Mouse (Mus musculus): ENCODE measurements around the gene Mmab. TPM values are rescaled to one million over a fixed set of nuclear protein-coding genes. Genes with fewer than 3 reads are reported as not detected.

Mmab gene
- polyA plus RNA-seq, 1 experiment from 2014 or later: 26.1 TPM

- Histone ChIP-seq H3K4me1 (ENCODE audit: control insufficient read depth, insufficient read depth, low read length) (peaks cover 7% of the 10 kb centered on the region; the same call in 1 of the 2 replicates), H3K4me2 (ENCODE audit: low read depth, low read length) (peak overlapping the region; percentile 60; the same call in 1 of the 2 replicates), H3K27ac (replicated peaks; ENCODE audit: low read depth, low read length) (peak overlapping the region; percentile 23; the same call in 1 of the 2 replicates), H3K4me3 (ENCODE audit: low read depth, low read length) (no peak overlapping the region), H3K9ac (ENCODE audit: low read depth, low read length) (peak overlapping the region; percentile 49; the same call in 1 of the 2 replicates), H3K36me3 (ENCODE audit: control insufficient read depth, insufficient read depth, low read length) (no peaks in the 10 kb centered on the region), H3K9me3 (ENCODE audit: control insufficient read depth, low read length) (0 out of 2 replicates have a peak, but pooled peaks cover 5% of the 10 kb centered on the region), H3K27me3 (replicated peaks; ENCODE audit: control insufficient read depth, insufficient read depth, low read length) (no peaks in the 10 kb centered on the region; the same call in 1 of the 2 replicates)
- DNase-seq (ENCODE audit: low spot score): no peak
- WGBS: 61% methylated on average over 4 of the region's 4 CpGs
- ATAC-seq (ENCODE audit: low read depth): no peak
Observed at GRCm38 (mm10) chr5:114468007-114468406, 24.1 kb upstream of the Mmab start.

- peak; percentile 95 for DNase-seq (ENCODE audit: low spot score)
- peak; percentile 93 for ATAC-seq (ENCODE audit: low read depth)
- H3K9ac ChIP-seq (ENCODE audit: low read depth, low read length): peak overlapping the region; percentile 49
- peak overlapping the region; percentile 60 for H3K4me2 ChIP-seq (ENCODE audit: low read depth, low read length)
- no peaks in the 10 kb centered on the region; the same call in 1 of the 2 replicates for H3K27me3 ChIP-seq (replicated peaks; ENCODE audit: control insufficient read depth, insufficient read depth, low read length)
- peak overlapping the region; percentile 32 for H3K4me3 ChIP-seq (ENCODE audit: low read depth, low read length)
- peak overlapping the region; percentile 23; the same call in 1 of the 2 replicates for H3K27ac ChIP-seq (replicated peaks; ENCODE audit: low read depth, low read length)
- peaks cover 7% of the 10 kb centered on the region; the same call in 1 of the 2 replicates for H3K4me1 ChIP-seq (ENCODE audit: control insufficient read depth, insufficient read depth, low read length)
- H3K36me3 ChIP-seq (ENCODE audit: control insufficient read depth, insufficient read depth, low read length): no peaks in the 10 kb centered on the region
- WGBS: 3% methylated on average over 12 of the region's 13 CpGs
- 0 out of 2 replicates have a peak, but pooled peaks cover 5% of the 10 kb centered on the region for H3K9me3 ChIP-seq (ENCODE audit: control insufficient read depth, low read length)
Observed at GRCm38 (mm10) chr5:114467430-114467829, 23.6 kb upstream of the Mmab start.

- Histone ChIP-seq H3K4me2 (ENCODE audit: low read depth, low read length) (peak overlapping the region; percentile 60), H3K36me3 (ENCODE audit: control insufficient read depth, insufficient read depth, low read length) (no peaks in the 10 kb centered on the region), H3K9ac (ENCODE audit: low read depth, low read length) (peak overlapping the region; percentile 49), H3K27me3 (replicated peaks; ENCODE audit: control insufficient read depth, insufficient read depth, low read length) (no peaks in the 10 kb centered on the region; the same call in 1 of the 2 replicates), H3K4me1 (ENCODE audit: control insufficient read depth, insufficient read depth, low read length) (peaks cover 7% of the 10 kb centered on the region; the same call in 1 of the 2 replicates), H3K9me3 (ENCODE audit: control insufficient read depth, low read length) (0 out of 2 replicates have a peak, but pooled peaks cover 5% of the 10 kb centered on the region), H3K4me3 (ENCODE audit: low read depth, low read length) (peak overlapping the region; percentile 32), H3K27ac (replicated peaks; ENCODE audit: low read depth, low read length) (peak overlapping the region; percentile 23)
- ATAC-seq (ENCODE audit: low read depth) (peak; percentile 41), DNase-seq (ENCODE audit: low spot score) (peak; percentile 79)
- WGBS: 2% methylated on average over 11 of the region's 11 CpGs
Observed at GRCm38 (mm10) chr5:114467019-114467418, 23.2 kb upstream of the Mmab start.

GRCm38 (mm10) chr5:114465641-114466040 lies 21.8 kb upstream of the Mmab start:
- ATAC-seq (ENCODE audit: low read depth): no peak
- WGBS: 49% methylated on average over 7 of the region's 7 CpGs
- Histone ChIP-seq H3K36me3 (ENCODE audit: control insufficient read depth, insufficient read depth, low read length) (no peaks in the 10 kb centered on the region), H3K9ac (ENCODE audit: low read depth, low read length) (no peak overlapping the region), H3K4me3 (ENCODE audit: low read depth, low read length) (no peak overlapping the region), H3K4me2 (ENCODE audit: low read depth, low read length) (no peak overlapping the region), H3K27ac (replicated peaks; ENCODE audit: low read depth, low read length) (no peak overlapping the region), H3K4me1 (ENCODE audit: control insufficient read depth, insufficient read depth, low read length) (peaks cover 7% of the 10 kb centered on the region; the same call in 1 of the 2 replicates), H3K27me3 (replicated peaks; ENCODE audit: control insufficient read depth, insufficient read depth, low read length) (no peaks in the 10 kb centered on the region), H3K9me3 (ENCODE audit: control insufficient read depth, low read length) (no peaks in the 10 kb centered on the region)
- DNase-seq (ENCODE audit: low spot score): no peak

GRCm38 (mm10) chr5:114464561-114464960 lies 20.7 kb upstream of the Mmab start:
- ATAC-seq (ENCODE audit: low read depth) (no peak), DNase-seq (ENCODE audit: low spot score) (no peak)
- H3K27ac ChIP-seq (replicated peaks; ENCODE audit: low read depth, low read length): no peak overlapping the region
- no peaks in the 10 kb centered on the region for H3K9me3 ChIP-seq (ENCODE audit: control insufficient read depth, low read length)
- H3K4me1 ChIP-seq (ENCODE audit: control insufficient read depth, insufficient read depth, low read length): peaks cover 10% of the 10 kb centered on the region
- no peak overlapping the region for H3K9ac ChIP-seq (ENCODE audit: low read depth, low read length)
- H3K36me3 ChIP-seq (ENCODE audit: control insufficient read depth, insufficient read depth, low read length): no peaks in the 10 kb centered on the region
- no peak overlapping the region for H3K4me3 ChIP-seq (ENCODE audit: low read depth, low read length)
- H3K4me2 ChIP-seq (ENCODE audit: low read depth, low read length): no peak overlapping the region
- 81% methylated on average over 2 of the region's 2 CpGs for WGBS
- no peaks in the 10 kb centered on the region for H3K27me3 ChIP-seq (replicated peaks; ENCODE audit: control insufficient read depth, insufficient read depth, low read length)

GRCm38 (mm10) chr5:114462067-114463040 lies 18.5 kb upstream of the Mmab start:
- no peak overlapping the region for H3K9ac ChIP-seq (ENCODE audit: low read depth, low read length)
- no peaks in the 10 kb centered on the region for H3K36me3 ChIP-seq (ENCODE audit: control insufficient read depth, insufficient read depth, low read length)
- H3K27ac ChIP-seq (replicated peaks; ENCODE audit: low read depth, low read length): no peak overlapping the region
- H3K27me3 ChIP-seq (replicated peaks; ENCODE audit: control insufficient read depth, insufficient read depth, low read length): no peaks in the 10 kb centered on the region
- 83% methylated on average over 23 of the region's 24 CpGs for WGBS
- ATAC-seq (ENCODE audit: low read depth) (no peak), DNase-seq (ENCODE audit: low spot score) (no peak)
- peaks cover 4% of the 10 kb centered on the region; the same call in 1 of the 2 replicates for H3K4me1 ChIP-seq (ENCODE audit: control insufficient read depth, insufficient read depth, low read length)
- H3K4me2 ChIP-seq (ENCODE audit: low read depth, low read length): no peak overlapping the region
- H3K9me3 ChIP-seq (ENCODE audit: control insufficient read depth, low read length): no peaks in the 10 kb centered on the region
- no peak overlapping the region for H3K4me3 ChIP-seq (ENCODE audit: low read depth, low read length)

GRCm38 (mm10) chr5:114461238-114461637 lies 17.4 kb upstream of the Mmab start:
- peak; percentile 70 for DNase-seq (ENCODE audit: low spot score)
- WGBS: 2% methylated on average over 5 of the region's 7 CpGs
- Histone ChIP-seq H3K36me3 (ENCODE audit: control insufficient read depth, insufficient read depth, low read length) (no peaks in the 10 kb centered on the region), H3K9ac (ENCODE audit: low read depth, low read length) (no peak overlapping the region), H3K4me1 (ENCODE audit: control insufficient read depth, insufficient read depth, low read length) (peaks cover 4% of the 10 kb centered on the region; the same call in 1 of the 2 replicates), H3K4me2 (ENCODE audit: low read depth, low read length) (no peak overlapping the region), H3K27ac (replicated peaks; ENCODE audit: low read depth, low read length) (no peak overlapping the region), H3K27me3 (replicated peaks; ENCODE audit: control insufficient read depth, insufficient read depth, low read length) (no peaks in the 10 kb centered on the region), H3K4me3 (ENCODE audit: low read depth, low read length) (no peak overlapping the region), H3K9me3 (ENCODE audit: control insufficient read depth, low read length) (no peaks in the 10 kb centered on the region)
- ATAC-seq (ENCODE audit: low read depth): peak; percentile 48

- WGBS: 79% methylated on average over 16 of the region's 16 CpGs
Observed at GRCm38 (mm10) chr5:114456995-114457605, 13.2 kb upstream of the Mmab start.

More at GRCm38 (mm10) chr5:114456995-114457605, 13.2 kb upstream of the Mmab start:
- H3K9ac ChIP-seq (ENCODE audit: low read depth, low read length): no peak overlapping the region
- H3K4me1 ChIP-seq (ENCODE audit: control insufficient read depth, insufficient read depth, low read length): peaks cover 4% of the 10 kb centered on the region; the same call in 1 of the 2 replicates
- no peaks in the 10 kb centered on the region for H3K27me3 ChIP-seq (replicated peaks; ENCODE audit: control insufficient read depth, insufficient read depth, low read length)
- no peaks in the 10 kb centered on the region for H3K9me3 ChIP-seq (ENCODE audit: control insufficient read depth, low read length)
- H3K27ac ChIP-seq (replicated peaks; ENCODE audit: low read depth, low read length): no peak overlapping the region
- no peak overlapping the region for H3K4me3 ChIP-seq (ENCODE audit: low read depth, low read length)
- no peak for ATAC-seq (ENCODE audit: low read depth)
- DNase-seq (ENCODE audit: low spot score): no peak
- H3K4me2 ChIP-seq (ENCODE audit: low read depth, low read length): no peak overlapping the region
- peaks cover 14% of the 10 kb centered on the region; the same call in 1 of the 2 replicates for H3K36me3 ChIP-seq (ENCODE audit: control insufficient read depth, insufficient read depth, low read length)

Measured in embryonic facial prominence, embryonic 14.5 days (tissue).